Mouse (Mus musculus): ENCODE results near the gene Fam110a.

The Fam110a gene

DNA sequence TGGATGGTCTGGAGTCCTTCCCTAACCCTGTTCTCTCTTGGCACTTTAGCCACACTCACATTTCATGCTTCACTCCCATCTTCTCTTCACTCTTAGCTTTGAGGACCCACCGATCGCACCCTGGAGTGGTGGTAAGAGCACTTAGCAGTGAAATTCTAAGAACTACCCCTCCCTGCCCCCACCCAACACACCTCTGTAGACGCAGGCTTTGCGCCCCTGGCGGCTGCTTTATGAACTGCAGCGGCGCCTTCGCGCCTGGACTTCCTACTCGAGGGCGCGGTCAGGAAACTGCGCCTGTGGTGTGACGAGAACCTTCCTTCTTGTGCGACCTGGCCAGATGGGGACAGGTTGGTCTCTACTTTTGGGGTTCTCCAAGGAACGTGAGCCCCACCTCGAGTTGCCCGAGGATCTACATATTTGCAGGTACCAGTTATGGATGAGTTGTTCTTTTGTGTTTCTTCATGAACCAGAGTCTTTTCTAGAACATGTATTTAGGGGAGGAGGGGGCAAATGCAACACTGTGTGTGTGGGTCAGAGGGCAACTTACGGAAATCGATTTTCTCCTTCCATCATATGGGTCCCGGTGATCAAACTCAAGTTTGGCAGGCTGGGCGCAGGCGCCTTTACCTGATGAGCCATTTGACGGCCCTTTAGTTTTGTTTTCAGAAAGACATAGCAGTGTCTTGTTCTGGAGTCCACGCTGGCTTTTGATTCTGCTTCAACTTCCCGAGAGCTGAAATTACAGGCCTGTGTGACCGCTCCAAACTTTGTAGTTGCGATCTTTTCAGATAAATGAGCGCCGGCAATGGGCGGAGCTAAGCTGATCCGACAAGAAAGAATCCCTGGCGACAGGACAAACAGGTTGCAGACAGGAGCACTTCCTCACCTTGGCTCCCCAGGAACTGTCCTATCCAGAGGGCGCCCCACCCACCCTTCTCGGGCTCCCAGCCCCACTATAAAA is 16.5 kb upstream of the Fam110a start, which contains the start of gene Slc52a3:
Gene Slc52a3, plus strand, starts transcription at position 283 of the 961 bp plus-strand sequence.
- DNase-seq, result peak; percentile 91 to 94

DNA sequence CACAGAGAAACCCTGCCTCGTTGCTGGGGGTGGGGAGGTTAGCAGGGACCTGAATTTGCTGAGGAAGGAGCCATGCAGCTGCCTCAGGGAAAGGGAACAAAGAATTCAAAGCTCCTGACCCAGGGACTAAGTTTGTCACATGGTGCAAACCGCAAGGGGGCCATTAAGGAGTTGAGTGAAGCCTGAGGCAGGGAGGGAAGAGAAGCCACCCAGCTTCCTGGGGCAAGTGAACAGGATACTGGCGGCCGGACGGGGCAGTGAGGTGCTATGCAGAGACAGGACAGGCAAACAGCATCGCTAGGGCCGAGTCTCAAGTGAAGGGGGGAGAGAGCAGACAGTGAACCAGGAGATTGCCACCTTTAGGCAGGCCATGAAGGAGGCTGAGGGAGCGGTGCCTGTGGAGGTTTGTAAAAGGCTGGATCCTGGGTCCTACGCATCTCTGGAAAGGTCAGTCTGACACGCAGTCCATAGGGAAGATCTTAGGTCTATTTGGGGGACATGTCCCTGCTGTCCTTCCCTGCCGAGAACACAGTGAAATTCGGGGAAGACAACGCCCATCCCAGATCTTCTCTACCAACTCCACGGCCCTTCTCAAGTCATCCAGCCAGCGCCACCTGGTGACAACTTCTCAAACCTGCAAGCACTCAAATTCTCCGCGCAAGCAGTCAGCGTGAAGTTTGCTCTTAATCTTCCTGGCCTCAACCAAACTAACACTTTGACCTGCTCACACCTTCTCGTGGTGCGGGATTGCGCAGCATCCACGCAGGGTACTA is 14.5 kb upstream of the Fam110a start:
- DNase-seq, result peak; percentile 70 to 86

DNA sequence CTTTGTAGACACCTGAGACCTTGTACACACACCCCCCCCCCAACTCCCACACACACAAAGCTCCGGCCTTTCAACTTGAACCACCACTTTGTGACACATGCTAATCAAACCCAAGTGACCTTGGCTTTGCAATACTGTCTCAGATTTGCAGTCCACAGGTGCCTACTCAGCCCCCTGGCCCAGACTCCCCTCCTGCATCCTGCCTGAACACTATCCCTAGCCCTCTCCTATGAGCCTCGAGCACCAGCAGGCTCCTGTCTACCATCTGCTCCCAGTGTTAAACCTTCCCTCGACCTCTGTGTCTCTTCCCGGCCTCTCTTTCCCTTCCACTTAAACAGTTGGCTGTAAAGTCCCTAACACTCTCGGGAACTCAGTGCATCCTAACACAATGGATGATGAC is 11.4 kb upstream of the Fam110a start:
- DNase-seq, result no peak

DNA sequence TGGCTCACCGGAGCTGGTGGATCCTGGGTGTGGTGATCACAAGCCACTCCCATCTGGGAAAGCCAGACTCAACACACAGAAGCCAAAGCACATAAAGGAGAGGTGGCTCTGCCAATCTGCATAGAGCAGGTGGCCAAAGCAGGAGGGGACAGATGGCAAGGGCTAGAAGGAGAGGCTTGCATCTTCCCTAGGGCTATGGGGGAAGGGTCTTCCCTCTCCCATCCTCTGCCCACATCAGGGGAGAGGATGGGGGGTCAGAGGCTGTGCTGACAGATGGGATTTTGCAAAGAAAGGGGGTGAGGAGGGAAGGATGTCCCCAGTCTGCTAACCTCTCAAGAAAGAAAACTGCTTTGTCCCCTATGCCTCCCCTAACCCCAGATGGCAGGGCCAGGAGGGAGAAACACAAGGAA is 11.0 kb upstream of the Fam110a start:
- DNase-seq, result no peak

DNA sequence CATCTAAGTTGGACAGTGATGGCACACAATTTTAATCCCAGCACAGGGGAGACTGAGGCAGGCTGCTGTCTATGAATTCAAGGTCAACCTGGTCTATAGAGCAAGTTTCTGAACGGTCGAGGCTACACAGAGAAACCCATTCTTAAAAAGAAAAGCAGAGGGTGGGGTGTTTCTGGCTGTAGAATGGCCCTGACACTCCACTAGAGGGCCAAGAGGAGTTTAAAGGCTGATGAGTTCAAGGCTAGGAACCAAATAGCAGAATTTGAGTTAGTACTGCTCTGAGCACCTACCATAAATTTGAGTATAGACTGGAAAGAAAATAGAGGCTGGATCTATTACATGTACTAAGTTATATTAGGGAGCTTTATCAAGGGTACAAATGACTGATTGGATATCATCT is 9.0 kb upstream of the Fam110a start:
- no peak for DNase-seq

DNA sequence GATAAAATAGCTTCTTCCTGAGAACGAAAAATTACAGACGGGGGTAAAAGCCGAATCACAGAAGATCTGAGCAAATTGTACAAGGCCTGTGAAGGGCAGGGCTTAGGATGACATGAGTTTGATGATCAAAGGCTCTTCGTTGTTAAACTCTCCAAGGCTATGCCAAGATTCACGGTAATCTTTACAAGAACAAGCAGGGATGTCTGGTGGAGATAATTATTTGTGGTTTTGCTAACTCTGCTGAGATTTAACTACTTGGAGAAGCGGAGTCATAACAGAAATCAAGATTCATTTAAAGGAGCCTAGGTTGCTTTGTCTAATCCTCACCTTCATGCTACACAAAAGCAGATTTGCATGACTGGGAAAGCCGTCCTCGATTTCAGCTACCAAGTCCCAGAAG is 6.9 kb upstream of the Fam110a start:
- no peak for DNase-seq

DNA sequence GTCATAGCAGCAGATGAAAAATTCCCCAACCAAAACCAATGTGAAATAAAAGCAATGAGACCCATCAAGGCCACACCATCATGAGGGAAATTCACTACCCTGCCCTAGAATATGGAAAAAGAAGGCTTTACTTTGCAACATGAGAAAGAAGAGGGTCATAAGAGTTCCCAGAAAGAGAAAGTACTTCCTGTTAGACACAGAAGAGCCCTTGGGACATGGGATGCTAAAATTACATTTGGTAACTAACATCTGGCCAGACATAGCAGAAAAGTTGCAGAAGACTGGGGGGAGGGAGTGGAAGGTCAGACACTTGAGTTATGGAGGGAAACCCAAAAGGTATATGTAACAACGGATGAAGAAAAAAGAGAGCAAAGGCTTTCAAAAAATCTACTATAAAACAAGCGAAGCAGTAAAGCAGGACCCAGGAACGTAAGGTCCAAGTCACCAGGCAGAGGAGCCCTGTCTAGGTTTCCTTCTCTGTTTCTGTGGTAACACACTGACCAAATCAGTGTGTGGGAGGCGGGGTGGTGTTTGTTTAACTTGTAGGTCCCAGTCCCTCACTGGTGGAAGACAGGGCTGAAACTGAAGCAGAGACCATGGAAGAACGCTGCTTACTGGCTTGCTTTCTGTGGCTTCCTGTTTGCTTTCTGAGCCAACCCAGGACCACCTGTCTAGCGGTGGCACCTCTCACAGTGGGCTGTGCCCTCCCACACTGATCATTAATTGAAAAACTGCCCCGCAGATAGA is 5.6 kb upstream of the Fam110a start:
- DNase-seq, result peak in 1 of 2 experiments; percentile 15

DNA sequence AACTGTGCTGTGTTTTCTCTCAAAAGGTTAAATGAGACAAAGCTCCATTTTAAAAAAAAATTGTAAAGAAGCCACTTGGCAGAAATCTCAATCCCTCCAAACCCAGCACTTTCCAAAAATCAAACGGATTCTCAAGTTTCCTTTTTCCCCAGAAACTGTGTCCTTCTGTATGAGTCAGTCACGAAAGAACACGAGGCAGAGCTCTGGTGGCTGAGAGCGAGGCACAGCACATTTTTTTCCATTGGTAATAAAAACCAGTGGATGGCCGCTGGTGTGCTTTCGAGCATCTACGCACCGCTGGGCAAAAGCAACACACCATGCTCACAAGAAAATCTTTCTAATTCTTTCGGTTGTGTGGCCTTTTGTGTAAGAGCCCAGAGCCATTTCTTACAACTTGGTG is 4.0 kb upstream of the Fam110a start:
- peak in 1 of 2 experiments; percentile 13 for DNase-seq

DNA sequence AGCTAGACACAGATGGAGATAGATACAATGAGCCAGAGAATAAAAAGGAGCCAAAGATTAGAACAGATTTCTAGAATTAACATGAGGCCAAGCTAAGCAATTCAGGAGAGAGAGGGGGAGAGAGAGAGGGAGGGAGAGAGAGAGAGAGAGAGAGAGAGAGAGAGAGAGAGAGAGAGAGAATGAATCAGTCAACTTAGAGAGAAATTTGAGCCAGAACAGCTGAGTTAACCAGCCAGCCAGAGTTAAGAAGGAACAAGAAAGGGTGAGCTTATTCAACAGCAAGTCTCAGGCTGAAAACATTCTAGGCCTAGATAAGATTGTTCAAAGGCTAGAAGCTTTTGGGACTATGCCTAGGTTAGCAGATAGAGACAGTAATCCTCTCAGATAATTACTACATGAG is 2.5 kb upstream of the Fam110a start:
- DNase-seq, result no peak

DNA sequence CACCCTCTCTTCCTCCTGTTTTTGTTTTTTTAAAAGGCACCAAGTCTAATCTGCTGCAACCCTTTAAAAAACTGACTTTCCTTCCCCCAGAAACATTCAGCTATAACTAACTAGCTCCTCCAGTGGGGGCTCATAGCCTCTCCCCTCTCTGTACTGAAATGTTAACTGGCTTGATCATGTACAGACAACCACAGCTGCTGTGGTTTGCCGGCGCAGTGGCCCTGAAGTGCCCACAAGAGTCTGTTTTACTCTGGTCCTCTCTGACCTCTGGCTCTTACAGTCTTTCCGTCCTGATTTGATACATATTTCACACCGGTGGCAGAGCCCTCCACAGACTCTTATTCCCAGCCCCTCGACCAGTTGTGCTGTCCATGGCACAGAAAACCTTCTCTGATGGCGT is 1.2 kb upstream of the Fam110a start:
- DNase-seq, result peak in 1 of 2 experiments; percentile 15

DNA sequence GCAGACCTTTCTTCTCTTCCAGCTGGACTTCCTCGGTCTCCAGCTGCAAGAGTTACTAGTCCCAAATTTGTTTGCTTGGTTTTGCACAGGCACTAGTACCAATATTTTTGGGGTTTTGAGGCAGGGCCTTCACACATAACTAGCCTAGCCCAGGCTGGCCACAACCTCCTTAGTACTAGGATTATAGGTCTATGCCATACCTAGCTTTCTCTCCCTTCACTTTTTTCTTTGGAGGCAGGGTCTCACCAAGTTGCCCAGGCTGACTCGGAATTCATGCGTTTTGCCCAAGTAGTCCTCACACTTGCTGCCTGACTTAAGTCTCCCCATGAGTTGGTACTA is 305 bp upstream of the Fam110a start:
- no peak for DNase-seq

DNA sequence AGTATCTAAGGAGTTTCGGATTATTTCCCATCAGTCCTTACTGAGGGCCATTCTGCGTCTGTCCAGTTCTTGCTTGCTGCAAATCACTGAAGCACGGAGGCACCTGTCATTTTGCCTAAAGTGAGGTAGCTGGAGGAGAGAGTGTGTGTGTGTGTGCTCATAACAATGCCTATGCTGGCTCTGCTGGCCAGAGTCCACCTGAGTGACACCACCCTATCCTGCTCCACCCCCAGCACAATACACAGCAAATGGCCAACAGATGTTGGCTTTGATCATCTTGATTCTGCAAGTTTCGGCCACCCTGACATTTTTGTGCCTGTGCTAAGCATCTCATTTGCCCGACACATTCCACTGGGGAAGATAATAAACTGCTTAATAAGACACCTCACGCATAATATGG is 1.5 kb downstream of the Fam110a start:
- DNase-seq, result peak in 1 of 2 experiments; percentile 29

DNA sequence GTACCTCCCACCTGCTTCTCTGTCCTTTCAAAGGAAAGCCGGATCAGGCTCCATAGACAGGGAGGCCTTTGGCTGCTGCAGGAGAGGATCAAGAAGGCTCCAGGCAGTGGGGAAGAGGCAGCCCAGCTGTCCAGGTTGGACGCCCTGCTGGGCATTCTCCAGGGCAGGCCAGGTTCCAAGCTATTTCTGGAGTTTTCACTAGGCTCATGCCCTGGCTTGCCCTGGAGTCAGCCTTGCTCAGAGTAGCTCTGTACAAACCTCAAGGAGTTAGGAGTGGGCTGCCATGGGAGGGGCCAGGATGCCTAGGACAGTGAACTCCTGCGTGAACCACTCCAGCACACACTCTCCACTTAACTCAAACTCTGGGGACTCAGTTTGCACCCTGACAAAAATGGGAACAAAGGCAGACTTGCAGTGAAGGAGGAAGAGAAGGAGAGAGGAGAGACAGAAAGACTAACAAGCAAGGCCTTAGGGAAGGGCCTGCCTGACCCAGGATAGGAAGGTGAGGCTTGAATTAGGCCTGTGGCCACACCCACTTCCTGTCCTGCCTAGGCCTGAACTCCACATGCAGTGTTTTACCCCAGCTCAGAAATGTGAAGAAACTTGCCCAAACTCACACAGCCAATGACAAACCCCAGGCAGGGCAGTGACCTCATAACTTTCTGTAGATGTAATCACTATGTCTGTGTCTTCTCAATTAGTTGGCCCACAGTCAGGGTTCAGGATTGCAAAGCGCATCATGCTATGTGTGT is 2.2 kb downstream of the Fam110a start:
- DNase-seq, result peak in 1 of 2 experiments; percentile 34

DNA sequence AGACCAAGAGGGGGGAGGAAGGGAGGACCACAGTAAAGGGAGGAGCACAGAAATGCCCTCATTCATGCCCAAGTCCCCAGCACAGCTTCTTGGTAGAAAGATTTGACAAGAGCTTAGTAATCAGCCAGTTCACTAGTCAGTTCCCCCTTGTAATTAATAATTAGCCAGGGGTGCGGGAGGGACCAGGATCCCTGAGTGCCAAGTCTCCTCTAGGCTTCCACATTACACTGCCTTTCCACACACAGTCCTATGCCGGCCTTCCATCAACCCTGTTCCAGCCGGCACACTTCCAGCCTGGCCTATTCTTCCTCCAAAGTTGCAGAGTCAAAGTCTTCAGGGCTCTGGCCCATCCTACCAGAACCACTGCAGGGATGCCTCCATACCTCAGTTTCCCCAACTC is 4.0 kb downstream of the Fam110a start:
- no peak for DNase-seq

DNA sequence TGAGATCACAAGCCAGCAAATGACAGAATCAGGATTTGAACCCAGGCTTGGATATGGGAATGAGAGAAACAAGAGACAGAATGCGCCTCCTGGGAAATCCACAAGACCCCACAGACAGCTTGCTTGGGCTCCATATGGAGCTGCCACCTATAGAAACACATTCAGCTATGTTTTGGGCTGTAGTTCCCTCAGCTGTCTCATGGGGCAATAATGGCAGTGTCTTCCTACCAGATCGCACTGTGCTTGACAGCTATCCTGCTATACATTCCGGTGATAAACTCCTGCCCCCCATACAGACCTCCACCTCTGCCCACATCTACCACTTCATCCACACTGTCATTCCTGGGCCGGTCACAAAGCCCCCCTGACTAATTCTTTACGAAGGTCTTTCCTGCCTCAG is 4.7 kb downstream of the Fam110a start:
- no peak for DNase-seq

DNA sequence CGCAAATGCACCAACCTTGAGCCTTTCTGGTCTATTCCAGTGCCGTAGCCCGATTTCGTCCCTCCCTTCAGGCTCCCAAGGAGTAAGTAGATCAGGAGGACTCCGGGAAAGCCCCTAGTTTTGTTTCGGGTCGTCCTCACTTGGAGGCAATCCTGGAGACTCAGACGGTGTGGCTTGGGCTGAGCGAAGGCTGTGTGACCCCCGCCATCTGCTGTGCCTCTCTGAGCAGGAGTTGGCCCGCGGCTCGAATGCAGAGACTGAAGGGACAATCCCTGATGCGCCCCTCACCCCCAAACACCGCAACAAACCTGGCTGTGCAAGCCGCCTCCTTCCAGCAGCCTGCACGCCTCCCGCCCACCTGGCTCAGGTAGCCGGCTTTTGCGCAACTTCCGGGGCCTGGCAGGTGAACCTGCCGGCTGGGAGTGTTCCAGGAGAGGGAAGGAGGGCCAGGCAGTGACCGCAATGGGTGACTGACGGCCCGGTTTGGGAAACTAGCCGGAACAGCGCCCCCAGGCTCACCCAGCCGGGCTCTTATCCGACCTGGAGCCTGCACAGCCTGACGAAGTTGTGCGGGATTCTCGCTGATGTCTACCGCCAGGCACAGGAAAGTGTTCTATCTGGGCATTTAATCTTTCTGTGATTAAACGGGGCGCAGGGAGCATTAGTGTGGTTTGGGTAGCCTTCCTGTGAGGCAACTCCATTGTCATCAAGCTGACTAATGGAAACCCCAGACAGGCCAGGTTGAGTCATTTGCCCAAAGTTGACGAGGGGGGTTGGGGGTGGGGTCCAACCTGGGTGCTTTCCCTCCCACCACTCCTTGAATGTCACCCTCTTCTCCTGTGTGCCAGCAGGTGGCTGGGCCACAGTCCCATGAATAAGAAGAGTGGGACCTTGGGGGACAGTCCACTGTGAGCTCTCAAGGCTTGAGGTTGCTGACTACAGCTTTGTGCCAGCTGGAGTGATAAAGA is 6.1 kb downstream of the Fam110a start:
- DNase-seq, result peak; percentile 86 to 91

DNA sequence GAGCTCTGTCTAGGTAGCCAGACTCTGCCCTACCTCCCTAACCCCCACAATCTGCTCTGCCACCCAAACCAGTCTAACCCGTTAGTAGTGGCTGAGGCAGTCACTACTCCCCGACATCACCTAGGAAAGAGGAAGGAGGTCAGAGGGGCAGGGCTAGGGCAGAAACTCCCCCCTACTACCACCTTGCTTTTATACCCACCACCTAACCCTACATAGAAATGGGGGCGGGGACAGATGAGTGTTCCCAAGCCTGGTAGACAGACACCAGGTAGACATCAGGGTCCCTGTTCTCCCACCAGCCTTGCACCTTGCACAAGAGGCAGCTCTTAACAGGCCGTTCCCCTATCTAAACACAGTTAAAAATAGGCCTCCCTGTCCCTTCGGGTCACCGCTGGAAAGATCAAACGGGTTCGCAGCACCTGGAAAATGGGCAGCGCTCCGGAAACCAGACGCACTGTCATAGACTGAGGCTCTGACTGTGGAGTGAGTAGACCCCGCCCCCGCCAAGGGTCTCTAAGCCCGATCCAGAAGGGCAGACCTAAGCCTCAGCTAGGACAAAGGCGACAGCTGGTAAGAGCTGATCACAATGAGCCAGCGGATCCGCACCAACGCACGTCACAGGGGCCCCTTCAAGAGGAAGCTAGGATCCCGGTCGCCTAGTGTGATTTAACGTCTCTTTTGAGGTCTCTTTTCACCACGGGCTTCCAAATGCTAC is 7.0 kb downstream of the Fam110a start:
- DNase-seq, result peak; percentile 51 to 62

DNA sequence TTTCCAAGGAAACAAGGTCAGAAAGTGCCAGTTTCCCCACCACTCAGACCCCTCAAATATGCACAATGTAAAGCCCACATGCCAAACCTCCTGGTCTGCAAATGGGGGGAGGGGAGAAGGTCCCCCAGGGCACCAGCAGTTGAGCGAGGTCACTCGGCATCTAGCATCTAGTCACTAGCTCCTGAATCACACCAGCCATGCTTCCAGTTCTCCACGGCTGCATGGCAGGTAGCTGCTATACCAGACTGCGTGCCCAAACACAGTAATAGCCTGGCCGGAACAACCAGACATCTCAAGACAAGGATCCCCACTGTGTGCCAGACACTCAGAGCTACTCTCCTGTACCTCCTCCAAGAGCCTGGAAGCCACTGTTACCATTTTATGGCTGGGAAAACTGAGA is 8.3 kb downstream of the Fam110a start:
- DNase-seq, result no peak

DNA sequence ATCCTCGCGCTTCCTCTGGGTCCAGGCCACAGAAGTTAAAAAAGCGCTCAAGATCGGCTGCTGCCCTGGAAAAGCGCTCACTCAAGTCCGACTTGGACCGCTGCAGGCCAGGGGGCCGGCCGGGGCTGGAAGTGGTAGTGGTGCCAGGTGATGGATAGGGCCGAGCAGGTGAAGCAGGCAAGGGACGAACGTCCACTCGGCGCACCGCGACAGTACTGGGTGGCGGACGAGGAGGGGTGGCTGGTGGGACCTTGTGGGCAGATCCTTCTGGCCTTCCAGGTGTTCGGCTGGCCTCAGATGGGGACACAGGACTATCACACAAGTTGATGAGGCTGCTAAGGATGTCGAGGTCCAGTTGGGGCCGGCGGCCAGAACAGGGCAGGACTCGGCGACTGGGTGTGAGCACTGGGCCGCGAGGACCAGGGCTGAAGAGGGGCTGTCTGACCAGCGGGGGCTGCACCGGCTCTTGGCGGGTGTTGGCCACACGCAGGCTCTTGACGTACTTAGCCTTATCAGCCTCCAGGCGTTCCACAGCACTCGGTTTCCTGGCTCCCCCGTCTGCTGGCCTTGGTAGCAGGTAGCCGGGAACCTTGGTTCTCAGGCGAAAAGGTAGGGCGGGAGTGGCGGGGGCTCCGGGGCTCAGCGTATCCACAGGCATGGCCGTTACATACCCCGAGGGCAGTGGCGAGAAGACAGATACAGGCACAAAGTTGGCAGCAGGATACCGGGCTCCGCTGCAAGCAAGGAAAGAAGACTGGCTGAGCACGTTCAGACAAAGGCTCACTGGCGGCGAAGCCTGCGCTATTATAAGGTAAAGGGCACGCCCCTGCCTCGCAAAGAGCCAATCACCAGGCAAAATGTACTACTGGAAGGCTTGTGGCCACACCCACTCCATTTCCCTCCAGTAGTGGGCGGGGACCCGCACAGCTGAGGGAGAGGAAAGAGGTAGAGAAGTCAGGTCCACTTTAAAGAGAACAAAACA is 9.5 kb downstream of the Fam110a start:
- peak; percentile 91 to 92 for DNase-seq
